ENCODE assay signal across 10 mouse cellular contexts in the genomic region with DNA sequence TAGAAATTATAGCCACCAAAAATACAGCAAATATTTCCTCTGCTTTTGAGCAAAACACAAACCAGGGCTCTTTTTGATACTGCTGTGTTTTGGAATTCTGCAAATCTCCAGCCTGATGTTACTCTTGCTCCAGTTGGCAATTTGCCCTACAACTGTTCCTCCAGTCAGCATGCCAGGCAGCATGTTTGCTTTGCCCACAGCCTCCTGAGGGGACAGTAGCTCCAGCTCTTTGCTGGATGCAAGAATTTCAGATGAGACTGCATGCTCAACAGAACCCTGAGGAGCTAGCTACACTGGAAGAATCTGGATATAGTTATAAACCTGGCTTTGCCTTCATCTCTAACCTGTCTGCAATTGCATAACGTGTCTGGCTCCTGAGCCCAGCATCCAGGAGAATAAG.
A peak's percentile ranks its signal among the peaks of the same experiment; 100 is the strongest.
DNase-seq lines count a peak whose midpoint lies in the region; ATAC-seq and TF ChIP-seq lines count a peak whose summit lies in the region.
"Had no signal": no experiment of that assay in that cellular context is flagged by ENCODE, and none has a peak within 500 bp of the region (broad histone marks: within the 10 kb centered on the region; RNA-seq: fewer than 3 reads in every experiment).

No protein-coding gene starts in this region.

- no peak overlapping the region for H3K27ac ChIP-seq in lung, postnatal 0 days (ENCODE audit: low read length)
- peak overlapping the region; percentile 51 for H3K27ac ChIP-seq in limb, embryonic 15.5 days
- H3K27ac ChIP-seq: heart, embryonic 13.5 days had no signal

- intact Hi-C loops in heart, postnatal 10 days (cut with DNase I), result no loop called here

- no peak overlapping the region for H3K4me2 ChIP-seq in lung, postnatal 0 days (replicated peaks; ENCODE audit: low read depth, low read length)
- H3K4me2 ChIP-seq in limb, embryonic 15.5 days, result no peak overlapping the region
- H3K4me2 ChIP-seq: heart, embryonic 13.5 days had no signal

- no peak for ATAC-seq in lung, postnatal 0 days
- ATAC-seq in limb, embryonic 15.5 days (ENCODE audit: insufficient number of reproducible peaks, low FRiP score, low TSS enrichment, low read depth), result no peak; the same call in 1 of the 2 replicates

- no peak overlapping the region for H3K9ac ChIP-seq in lung, postnatal 0 days (replicated peaks; ENCODE audit: low read depth)
- no peak overlapping the region for H3K9ac ChIP-seq in limb, embryonic 15.5 days
- H3K9ac ChIP-seq: heart, embryonic 13.5 days had no signal

- H3K4me3 ChIP-seq in lung, postnatal 0 days (ENCODE audit: low read depth, low read length), result no peak overlapping the region
- H3K4me3 ChIP-seq in lung, adult 2 months (replicated peaks; ENCODE audit: extremely low read depth, low read depth, low read length), result no peak overlapping the region
- H3K4me3 ChIP-seq in limb, embryonic 15.5 days, result no peak overlapping the region
- H3K4me3 ChIP-seq: heart, embryonic 13.5 days had no signal

- H3K4me1 ChIP-seq in lung, postnatal 0 days (ENCODE audit: insufficient read depth, low read depth, low read length), result no peaks in the 10 kb centered on the region
- H3K4me1 ChIP-seq in lung, adult 2 months (ENCODE audit: control insufficient read depth, insufficient read depth, low read length), result no peaks in the 10 kb centered on the region; the same call in 1 of the 2 replicates
- H3K4me1 ChIP-seq in limb, embryonic 15.5 days, result peaks cover 11% of the 10 kb centered on the region

- no peak for TF ChIP-seq CTCF in lung, postnatal 0 days (IDR thresholded peaks at IDR 0.05)
- no peak for TF ChIP-seq CTCF in lung, adult 2 months (IDR thresholded peaks at IDR 0.05; ENCODE audit: insufficient read depth, low read length)

- WGBS in lung, postnatal 0 days, result 61% methylated on average over 1 of the region's 1 CpGs
- WGBS in lung, adult 2 months, result 61% methylated on average over 1 of the region's 1 CpGs
- WGBS in limb, embryonic 15.5 days, result 29% methylated on average over 1 of the region's 1 CpGs

- TF ChIP-seq EP300 in lung, postnatal 0 days (IDR thresholded peaks at IDR 0.05), result no peak

- no peaks in the 10 kb centered on the region for H3K36me3 ChIP-seq in lung, postnatal 0 days (ENCODE audit: insufficient read depth, low read length)
- H3K36me3 ChIP-seq in limb, embryonic 15.5 days, result no peaks in the 10 kb centered on the region
- H3K36me3 ChIP-seq: G1E; heart, embryonic 13.5 days had no signal

- H3K27me3 ChIP-seq in lung, postnatal 0 days (replicated peaks; ENCODE audit: insufficient read depth, low read length), result no peaks in the 10 kb centered on the region
- H3K27me3 ChIP-seq in limb, embryonic 15.5 days, result no peaks in the 10 kb centered on the region

- DNase-seq in gastrocnemius, postnatal 25 days, result peak; percentile 9
- no peak for DNase-seq in gastrocnemius, adult 8-10 months (ENCODE audit: low spot score in 2 of 2)
- peak; percentile 12 for DNase-seq in lung, postnatal 0 days (ENCODE audit: low spot score)
- no peak for DNase-seq in lung, adult 2 months
- peak; percentile 62 to 74 for DNase-seq in heart, postnatal 10 days
- no peak for DNase-seq in spleen, adult 12 weeks (ENCODE audit: low spot score)
- no peak for DNase-seq in embryo, embryonic 9.5 days (ENCODE audit: extremely low spot score)

- TF ChIP-seq POLR2A in lung, adult 2 months (IDR thresholded peaks at IDR 0.05; ENCODE audit: borderline replicate concordance, extremely low read depth, low read depth, low read length), result no peak

- no peaks in the 10 kb centered on the region for H3K9me3 ChIP-seq in lung, postnatal 0 days (ENCODE audit: low read length)
- H3K9me3 ChIP-seq in limb, embryonic 15.5 days, result no peaks in the 10 kb centered on the region
- H3K9me3 ChIP-seq: G1E; heart, embryonic 13.5 days had no signal

Comparison
In these comparisons a context has a peak if more than half of its experiments do, and no peak if none do; other contexts are left out.
1. DNase-seq: peak in gastrocnemius, postnatal 25 days (single experiment), lung, postnatal 0 days (single experiment) and heart, postnatal 10 days (2 of 2); none in gastrocnemius, adult 8-10 months (0 of 2), lung, adult 2 months (single experiment), spleen, adult 12 weeks (single experiment) and embryo, embryonic 9.5 days (single experiment).